Mouse (Mus musculus) kidney, postnatal 14 days (tissue): Measurements from ENCODE around the gene Rbm44.

Source experiments
- DNase-seq: peaks from one replicate; pipeline ENCODE4 v3.0.0; 2022; ENCODE audit warnings: mixed read lengths

Gene Rbm44

DNA sequence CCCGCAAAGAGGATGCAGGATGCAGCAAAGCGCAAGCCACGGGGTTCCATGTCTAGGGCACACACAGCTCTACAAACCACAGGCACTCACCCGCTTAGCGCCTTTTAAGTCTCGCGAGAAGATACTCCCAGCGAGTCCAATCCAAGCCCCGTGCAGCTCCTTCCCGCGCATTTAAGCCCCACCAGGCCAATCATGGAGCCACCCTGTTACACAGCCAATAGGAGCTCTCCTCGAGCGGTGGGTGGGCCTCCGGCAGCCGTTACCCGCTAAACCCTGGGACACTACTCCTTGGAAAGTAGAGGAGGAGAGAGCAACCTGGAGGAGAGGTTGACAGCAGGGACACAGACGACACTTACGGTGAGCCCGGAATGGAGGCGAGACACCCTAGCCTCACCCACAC is at the start of gene Rbm44:
Gene Rbm44, plus strand, starts transcription at position 277 of the 400 bp plus-strand sequence.
- no peak for DNase-seq

DNA sequence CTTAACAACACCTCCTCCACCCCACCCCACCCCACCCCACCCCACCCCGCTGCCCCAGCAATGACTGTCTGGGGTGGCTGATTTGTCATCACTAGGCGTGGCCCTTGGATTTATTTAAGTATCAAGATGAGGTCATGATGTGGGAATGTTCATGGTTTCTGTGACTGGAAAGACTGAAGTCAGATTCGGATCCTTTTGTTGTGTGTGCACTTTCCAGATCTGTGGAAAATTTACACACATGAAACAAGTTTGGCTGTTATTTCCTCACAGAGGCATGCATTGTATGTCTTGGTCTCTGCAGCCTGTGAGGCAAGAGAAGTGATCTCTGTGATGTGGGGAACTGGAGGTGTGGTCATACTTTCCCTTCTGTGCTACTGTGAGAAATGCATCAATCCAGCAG is 49.6 kb upstream of the Rbm44 start:
- DNase-seq = no peak

DNA sequence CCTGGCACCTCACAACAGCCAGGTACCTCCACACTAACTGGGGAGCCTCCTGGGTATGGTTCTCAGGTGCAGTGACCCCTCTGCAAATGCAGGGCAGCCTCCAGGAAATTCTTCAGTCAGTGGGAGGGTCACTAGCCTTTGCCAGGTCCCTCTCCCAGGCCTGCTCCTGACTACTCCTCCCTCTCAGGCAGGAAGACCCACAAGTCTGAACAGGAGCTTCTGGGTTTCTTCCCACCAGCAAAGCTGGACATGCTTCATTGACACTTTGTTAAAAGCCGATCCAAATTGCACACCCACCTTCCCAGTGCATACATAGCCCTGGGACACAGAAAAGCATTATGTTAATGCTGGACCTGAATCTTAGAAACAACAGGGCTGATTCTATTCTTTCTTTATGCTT is 49.0 kb upstream of the Rbm44 start:
- no peak for DNase-seq

DNA sequence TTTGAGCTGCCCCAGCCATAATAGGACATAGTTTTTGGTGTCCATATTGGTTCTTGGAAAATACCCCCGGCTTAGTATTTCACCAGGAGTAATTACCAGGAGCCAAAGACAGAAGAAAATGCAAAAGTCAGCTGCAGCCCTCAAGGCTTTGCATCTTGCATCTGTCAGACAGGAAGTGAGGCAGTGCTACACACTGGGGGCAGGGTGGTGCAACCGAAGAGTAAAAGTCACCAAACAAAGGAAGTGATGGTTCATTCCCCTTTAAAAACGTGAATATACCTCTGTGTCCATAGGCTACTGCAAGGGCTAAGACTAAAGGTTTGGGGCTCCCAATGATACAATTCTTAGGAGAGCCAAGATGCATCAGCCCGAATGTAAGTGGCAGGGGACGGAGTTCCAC is 48.4 kb upstream of the Rbm44 start:
- no peak for DNase-seq

DNA sequence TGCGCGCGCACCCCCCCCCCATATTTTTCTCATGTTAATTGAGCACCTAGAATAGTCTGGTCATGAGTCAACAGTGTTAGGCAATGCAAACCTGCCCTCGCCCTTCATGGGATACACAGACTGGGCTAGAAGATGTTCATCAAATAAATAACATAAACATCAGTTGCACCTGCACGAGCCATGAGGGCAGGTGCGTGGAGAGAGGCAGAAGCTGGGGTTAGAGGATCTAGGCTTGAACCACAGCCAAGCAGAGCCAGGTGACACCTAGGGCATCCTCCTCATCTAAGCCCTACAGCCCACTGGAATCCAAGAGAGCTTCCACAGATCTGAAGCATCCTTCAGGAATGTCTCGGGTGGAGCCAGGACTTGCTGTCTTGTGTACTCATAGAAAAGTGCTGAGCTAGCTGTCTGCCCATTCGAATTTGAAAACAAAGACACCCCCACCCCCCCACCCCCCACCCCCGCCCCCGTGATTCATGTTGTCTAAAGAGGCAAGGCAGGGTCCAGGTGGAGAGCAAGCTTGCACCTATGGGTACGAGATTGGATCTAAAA is 47.5 kb upstream of the Rbm44 start:
- DNase-seq = no peak

DNA sequence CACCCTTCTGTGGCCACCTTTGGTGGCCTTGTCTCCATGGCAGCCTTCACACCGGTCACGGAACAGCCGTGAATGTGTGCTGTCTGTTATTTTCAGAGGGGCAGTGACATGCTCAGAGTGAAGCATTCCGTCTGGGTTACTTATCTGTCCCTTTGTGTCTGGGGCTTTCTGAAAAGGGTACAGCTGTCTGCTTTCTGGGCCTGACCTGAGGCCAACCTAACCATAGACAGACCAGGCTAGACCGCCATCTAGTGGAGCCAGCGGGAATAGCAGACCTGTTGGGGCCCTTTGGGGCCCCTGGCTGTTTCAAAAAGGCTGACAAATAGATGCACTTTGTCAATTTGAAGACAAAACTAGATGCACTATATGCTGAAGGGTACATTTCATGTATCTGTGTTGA is 46.0 kb upstream of the Rbm44 start:
- DNase-seq = peak; percentile 76

DNA sequence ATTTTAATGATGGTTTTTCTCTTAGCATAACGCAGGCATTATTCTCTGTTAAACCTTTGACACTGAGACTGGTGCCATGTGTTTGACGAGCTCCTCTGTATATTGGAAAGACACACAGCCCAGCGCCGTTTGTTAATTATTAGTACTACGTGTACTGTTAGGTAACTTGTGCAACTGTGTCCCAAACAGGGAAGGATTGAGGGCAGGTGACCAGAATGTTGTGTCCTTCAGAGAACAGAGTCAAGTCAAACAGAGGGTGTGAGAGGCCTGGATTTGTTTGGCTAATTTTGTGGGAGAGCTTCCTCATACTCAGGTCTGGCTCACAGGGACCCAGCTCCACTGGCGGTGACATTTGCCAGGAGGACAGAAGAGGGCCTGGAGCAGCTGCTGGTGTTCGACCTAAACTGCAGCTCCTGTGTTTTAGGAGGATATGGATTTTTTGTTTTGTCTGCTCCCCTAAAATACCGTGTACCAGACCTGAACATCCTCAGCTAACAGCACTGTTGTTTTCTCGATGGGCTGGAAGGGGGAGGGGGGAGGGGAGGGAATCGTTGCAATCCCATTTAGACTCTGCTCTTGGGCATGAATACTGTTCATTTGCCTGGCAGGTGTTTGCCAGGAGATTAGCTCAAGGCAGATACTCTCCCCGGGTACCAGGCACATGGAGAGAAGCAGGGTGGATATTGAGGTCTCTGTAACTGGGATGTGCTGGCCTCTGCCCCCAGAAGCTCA is 43.0 kb upstream of the Rbm44 start:
- no peak for DNase-seq

DNA sequence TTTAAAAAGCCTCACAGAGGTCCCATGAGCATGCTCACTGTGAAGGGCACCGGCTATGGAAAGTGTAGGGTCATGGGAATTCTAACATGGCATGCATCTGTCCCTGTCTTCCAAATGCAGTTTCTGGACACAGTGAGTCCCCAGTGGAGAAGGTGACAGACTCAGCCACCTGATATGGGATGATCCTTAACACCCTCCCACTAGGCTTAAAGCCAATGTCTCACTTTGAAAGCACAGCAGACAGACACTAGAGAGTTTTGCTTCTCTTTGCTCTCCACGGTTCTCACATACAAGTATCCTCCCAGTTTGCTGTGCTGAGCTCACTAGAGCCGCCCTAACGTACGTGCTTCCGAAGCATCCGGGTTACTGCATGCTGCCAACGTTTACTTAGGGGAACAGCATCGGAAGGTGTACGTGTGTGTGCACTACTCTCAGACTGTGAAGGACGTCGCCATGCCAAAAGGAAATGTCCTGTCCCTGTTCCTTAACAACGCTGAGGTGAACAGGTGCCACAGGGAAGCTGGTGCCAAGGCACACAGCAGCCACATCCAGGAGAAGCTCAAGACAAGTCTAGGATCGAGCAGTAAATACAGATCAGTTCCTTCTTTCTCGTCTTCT is 41.4 kb upstream of the Rbm44 start:
- no peak for DNase-seq

DNA sequence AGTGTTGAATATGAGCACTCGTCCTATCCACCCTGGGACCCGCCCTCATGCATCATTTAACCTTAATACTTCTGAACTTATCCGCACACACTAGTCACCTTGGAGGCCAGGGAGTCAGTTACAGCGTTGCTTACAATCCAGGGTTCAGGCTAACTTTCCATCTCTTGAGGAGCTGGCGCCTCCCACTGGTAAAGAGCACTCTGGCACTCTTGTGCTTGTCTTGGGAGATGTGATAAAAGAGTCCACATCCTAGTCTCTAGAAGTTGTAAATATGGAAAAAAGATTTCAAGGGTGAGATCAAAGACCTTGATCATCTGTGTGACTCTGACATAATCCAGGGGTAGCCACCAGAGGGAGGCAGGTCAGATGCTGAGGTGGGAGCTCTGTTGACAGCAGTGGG is 37.3 kb upstream of the Rbm44 start:
- DNase-seq = no peak

DNA sequence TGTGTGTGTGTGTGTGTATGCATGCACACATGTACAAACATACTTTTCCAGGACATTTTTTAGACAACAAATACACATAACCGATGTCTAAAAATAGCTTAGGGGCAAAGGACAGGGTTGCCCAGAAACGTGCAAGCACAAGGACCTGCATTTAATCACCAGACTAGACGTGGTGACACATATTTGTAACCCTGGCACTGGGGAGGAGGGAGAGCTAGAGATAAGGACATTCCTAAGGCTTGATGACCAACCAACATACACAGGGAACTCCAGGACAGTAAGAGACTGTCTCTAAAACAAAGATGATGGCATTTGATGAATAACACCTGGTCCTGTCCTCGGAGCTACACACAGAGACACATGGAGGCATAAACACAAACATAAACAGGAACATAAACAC is 35.6 kb upstream of the Rbm44 start:
- DNase-seq = no peak

DNA sequence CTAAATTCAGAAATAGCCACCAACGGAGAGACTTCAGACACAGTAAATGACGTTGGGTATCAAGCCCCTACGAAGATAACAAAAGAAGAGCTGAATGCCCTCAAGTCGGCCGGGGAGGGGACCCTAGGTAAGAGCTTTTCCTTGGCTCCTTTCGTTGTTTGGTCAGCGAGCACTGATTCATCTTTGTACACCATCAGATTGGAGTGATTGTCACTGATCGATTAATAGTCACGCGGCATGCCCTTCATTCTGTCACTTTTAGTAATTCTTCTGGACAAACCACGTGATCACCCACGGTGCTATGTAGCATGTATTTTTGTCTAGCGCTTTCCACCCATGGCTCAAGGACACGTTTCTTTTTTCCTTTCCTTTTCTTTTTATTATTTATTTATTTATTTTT is 32.7 kb upstream of the Rbm44 start:
- no peak for DNase-seq

DNA sequence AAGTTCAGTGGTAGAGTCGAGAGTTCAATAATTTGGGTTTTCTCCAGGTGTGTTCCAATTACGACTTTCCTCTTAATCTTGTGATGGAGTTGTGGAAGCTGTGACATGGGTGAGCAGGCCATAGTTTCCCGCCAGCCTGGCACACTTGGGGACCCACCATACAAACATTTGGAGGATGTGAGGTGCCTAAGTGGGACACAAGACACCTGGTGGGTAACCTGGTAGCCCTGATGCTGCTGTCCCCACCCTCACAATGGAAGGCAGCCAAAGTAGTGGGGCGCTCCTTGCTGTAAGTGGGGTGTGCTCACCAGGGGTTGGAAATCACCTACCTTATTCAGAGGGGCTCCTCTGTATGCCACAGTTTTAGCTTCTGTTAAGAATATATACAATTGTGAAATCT is 32.3 kb upstream of the Rbm44 start:
- no peak for DNase-seq

DNA sequence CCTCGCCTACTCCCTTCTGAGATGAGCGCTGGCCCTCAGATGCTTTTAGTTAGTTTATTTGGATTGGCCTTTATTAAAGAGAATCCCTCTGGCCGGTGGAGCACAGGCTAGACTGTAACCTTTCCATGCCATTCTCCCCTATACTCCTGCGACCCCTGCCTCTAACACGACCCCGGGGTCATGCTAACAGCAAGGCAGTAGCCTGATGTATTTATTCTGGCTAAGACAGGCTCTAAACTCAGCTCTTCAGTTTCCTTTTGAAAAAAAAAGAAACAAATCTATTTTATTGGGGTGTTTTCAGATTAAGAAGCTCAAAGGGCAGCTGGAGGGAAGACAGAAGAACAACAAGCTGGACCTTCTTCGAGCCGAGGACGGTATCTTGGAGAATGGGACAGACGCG is 22.8 kb upstream of the Rbm44 start:
- DNase-seq = peak; percentile 51

DNA sequence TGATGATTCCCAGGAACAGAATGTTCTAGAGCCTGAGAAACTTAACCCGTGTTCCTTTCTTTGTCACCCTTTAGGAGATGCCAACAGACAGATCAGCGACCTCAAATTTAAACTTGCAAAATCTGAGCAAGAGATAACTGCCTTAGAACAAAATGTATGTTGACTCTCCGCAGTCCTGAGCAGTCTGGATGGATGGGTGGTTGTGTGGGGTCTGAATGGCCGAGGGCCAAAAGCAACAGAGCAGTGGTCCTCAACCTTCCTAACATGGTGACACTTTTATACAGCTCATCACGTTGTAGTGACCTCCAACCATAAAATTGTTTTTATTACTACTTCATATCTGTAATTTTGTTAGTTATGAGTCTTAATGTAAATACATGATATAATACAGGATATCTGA is 21.9 kb upstream of the Rbm44 start:
- no peak for DNase-seq

DNA sequence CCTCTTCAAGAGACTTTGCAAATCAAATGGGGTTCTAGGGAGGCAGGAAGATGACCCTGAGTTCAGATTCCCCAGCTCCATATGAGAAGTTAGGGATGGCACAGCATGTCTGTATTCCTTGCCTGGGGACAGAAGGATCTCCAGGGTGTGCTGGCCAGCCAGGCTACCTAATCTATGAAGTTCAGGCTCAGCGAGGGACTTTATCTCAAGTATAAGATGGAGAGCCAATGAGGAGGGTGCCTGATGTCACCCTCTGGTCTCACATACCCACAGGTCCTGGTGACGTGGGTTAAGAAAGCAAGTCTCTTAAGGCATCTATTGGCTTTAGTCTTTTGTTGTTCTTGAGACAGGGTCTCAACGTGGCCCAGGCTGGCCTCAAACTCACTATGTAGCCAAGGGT is 21.4 kb upstream of the Rbm44 start:
- DNase-seq = no peak

DNA sequence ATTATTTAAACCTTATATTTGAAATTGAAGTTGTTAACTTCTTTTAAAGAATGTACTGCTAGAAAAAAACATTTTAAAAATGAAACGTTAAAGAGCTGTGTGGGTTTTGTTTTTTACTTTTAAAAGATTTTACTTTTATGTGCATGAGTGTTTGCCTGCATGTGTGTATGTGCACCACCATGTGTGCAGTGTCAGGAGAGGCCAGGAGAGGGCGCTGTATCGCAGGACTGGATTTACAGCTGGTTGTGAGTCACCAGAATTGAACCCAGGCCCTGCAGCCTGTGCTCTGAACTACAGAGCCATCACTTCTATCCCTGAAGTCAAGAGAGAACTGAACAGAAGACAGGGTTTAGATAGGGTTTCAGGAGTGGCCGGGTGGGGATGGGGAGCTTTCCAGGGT is 16.0 kb upstream of the Rbm44 start:
- DNase-seq = no peak

DNA sequence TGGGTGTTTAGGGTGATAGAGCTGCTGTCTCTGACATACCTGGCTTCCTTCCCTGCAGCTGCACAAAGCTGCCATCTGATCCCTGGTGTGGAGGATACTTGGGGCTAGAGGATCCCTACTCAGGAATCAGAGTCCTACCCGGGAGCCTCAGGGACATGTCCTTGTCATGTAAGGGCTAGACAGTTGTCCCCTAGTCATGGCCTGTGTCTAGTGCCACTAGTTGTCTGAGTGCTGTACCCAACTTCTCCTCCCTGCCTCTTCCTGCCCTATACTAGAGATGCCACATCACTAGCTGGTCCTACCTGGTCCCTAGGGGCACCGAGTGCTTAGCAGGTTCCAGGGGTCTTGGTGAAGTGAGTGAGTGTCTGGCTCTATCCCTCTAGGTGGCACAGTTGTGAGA is 7.9 kb upstream of the Rbm44 start:
- DNase-seq = no peak

DNA sequence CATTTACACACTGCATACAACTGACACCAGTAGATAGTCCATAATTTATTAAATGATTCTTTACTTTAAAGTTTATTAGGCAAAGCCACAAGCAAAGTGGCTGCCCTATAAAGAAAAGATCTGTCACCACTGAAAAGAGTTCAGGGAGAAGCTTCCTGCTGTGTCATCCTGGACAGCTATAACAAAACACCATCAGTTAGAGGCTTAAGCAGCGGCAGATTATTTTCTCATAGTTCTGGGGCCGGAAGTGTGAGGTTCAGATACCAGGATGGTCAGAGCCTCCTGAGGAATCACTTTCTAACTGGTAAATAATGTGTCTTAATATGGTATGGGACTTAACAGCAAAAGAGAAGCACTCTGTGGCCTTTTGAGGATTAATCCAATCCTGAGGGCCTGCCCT is 6.6 kb downstream of the Rbm44 start:
- DNase-seq = no peak

DNA sequence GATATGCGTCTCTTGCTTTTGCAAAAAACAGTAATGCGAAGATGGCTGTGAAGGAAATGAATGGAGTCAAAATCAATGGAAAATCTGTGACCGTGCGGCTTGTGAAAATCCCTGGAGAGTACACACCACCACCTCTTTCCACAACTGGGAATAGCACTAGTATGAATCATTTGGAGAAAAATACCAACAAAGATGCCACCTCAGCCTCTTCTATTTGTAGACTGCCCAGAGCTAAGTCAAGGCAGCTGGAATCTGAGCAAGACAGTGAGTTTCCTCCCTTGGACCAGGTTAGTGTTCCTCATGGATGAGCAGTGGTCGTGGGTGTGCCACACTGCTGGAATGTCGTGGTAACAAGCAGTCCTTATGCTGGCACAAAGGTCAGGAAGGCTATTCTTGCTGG is 21.9 kb downstream of the Rbm44 start:
- DNase-seq = no peak

DNA sequence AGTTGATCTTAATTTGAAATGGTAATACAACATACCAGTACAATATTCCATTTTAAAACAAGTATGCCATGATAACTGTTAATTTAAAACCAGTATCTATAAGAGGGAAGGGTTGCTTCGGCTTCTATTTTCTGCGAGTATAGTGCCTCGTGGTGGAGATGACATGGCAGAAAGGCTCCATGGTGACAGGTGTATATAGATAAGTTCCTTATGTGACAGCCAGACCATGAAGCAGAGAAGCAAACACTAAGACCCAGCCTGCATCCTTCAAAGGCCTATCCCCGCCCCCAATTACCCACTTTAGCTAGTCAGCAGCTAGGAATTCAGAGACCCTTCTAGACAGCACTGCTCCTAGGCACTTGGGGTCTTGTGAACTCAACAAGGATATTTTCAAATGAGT is 24.3 kb downstream of the Rbm44 start:
- DNase-seq = no peak

DNA sequence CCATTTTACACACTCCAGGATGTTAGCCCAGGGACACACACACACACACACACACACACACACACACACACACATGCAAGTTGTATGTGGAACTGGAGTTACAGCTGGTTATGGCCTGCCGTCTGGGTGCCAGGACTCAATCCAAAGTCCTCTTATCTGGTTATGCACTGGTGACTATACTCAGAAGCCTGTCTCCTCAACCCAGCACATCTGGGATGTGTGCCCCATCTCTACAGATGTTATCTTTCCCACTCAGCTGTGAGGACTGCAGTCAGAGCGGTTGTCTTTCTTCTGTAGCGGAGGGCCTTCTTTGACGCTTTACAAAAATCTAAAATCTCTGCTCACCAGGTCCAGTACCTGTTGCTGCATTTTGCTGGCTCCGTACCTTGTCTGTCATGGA is 29.9 kb downstream of the Rbm44 start:
- DNase-seq = no peak

DNA sequence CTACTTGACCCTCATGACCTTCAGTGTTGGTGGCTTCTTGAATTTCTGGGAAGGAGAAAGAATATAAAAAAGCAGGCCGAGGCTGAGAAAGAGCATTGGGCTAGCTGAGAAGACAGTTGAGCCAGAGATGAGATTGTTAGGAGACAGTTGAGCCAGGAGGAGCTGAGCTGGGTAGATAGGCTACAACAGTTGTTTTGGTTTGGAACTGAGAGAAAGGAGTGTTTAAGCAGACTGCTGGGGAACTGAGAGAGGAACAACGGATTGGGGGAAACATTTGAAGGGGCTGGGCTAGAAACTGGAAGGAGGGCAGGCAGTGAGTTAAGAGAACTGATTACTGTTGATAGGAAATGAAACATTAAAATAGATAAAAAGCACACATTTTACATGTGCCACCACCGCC is 31.1 kb downstream of the Rbm44 start:
- DNase-seq = no peak

DNA sequence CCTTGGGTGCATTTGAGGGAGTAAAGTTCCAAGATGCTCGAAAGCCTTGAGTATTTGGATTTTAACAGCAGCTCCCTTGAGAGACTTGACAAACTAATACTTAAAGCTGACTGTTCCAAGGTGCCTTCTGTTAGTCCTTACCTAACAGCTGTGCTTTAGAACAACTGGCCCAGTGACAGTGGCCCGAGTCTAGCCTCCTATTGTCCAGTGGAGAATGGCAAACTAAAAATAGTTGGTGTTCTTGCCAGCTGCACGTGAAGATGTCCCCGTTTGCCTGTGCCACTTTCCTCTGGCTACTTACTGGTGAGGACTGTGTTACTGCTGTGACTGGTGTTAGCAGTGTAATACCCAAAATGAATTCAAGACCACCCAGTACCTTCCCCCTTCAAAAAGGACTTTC is 32.0 kb downstream of the Rbm44 start:
- DNase-seq = no peak

DNA sequence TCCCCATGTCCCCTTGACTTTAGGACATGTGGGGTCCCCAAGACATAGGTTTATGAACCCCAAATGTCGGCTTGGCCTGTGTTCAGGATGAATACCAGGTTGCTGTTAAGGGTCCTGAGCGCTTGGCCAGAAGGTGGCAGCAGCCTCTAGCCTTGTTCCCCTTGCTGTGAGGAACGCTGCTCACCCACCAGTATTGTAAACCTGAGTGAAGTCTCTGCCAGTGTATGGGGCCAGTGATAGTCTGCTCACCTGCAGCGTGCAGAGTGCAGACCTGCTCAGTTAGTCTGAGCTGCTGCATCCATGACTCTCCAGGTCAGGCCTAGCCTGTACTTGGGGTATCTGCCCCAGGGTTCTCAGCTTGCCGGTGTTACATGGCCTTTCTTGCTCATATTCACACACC is 34.2 kb downstream of the Rbm44 start:
- DNase-seq = peak; percentile 67
